Mouse (Mus musculus) layer of hippocampus, adult 9-10 months (tissue): ENCODE results near the gene Sfi1.
"Not testable (repeated sequence)": the region's sequence is repeated elsewhere in the genome, so short reads cannot be mapped to it uniquely, and the experiment has no call there.

Experiments used
- DNase-seq: peaks from one replicate; pipeline ENCODE4 v3.0.0; 2022; ENCODE audit warnings: low spot score

Gene Sfi1

DNA sequence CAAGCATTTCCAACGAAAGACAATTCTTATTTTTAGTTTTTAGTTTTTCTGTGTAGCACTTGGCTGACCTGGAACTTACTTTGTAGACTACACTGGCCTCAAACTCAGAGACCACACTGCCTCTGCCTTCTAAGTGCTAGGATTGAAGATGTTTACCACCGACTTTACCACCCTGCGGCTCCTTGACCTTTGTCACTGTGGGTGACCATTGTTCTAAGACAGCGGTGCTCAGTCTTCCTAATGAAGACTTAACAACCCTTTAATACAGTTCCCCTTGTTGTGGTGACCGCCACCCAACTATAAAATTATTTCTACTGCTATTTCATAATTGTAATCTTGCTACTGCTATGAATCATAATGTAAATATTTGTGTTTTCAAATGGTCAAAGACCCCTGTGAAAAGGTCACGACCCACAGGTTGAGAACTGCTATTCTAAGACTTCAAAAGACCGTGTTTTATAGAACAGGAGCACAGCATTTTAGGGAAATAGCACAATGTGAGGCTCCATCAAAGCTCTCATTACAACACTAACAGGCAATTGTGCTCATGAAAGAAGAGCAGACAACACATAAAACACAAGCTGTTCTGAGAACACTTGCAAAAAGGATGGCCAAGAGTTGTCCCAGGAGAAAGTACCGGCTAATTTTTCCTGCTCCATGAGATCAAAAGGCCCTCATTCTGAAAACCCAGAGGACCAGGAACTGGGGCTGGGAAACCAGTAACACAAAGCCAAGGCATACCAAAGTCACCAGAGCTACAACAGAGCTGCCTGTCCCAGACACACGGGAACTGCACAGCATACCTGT is 47.7 kb downstream of the Sfi1 start:
- DNase-seq: not testable (repeated sequence)

DNA sequence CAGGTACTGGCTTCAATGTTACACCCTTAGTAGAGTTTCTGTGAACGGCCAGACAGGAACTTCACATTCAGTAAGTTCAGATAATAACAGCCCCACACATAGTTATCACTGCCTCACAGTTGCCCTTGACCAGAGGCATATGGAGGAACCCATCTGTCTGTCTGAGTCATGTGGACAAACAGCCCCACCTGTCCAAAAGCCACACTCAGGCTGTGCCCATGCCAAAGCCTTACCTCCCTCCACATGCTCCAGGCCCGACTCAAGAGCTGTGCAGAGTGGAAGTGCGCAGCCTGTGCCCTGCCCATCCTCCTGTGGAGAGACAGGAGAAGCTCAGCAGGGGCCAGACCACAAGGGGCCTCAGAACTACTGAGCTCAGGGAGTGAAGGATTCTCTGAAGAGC is 49.3 kb downstream of the Sfi1 start:
- DNase-seq: not testable (repeated sequence)

DNA sequence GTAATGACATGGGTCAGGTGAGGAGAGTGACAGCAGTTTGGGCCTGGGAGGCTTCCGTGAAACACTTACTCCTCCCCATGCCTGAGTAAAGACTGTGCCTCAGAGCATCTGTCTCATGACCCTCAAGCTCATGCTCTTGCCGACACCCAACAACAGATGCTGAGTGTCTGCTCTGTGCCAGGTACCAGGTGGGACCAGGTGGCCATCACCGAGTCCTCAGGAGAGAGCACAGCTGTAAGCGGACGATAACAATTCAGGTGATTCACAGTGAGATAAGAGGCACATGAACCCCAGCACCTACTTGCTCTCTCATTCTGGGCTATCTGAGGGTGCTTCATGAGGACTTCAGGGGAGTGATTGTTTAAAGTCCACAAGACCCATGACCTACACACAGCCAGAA is 50.9 kb downstream of the Sfi1 start:
- not testable (repeated sequence) for DNase-seq

DNA sequence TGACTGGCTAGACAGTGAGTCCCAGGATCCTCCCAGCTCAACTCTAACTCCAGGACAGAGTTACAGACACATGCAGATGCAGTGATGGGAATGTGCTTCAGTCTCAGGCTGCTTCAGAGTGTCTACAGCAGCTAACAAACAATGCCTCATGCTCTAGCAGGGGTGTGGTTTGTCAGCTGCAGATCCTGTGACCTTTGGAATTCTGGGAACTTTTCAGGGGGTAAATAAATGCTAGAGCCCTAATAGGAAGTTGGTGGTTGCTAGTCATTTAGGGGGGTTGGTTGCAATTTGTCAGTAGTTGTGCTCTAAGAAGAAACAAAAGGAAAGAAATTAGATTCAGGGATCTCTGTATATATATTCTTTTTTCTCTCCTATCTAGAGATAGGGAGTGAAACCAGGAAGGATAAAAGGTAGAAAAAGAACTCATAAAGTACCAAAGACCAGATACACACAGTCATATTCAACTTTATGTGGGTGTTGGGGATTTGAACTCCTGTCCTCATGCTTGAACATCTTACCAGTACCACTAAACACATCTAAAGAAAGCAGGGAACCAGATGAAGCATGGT is 52.2 kb downstream of the Sfi1 start:
- DNase-seq: not testable (repeated sequence)

DNA sequence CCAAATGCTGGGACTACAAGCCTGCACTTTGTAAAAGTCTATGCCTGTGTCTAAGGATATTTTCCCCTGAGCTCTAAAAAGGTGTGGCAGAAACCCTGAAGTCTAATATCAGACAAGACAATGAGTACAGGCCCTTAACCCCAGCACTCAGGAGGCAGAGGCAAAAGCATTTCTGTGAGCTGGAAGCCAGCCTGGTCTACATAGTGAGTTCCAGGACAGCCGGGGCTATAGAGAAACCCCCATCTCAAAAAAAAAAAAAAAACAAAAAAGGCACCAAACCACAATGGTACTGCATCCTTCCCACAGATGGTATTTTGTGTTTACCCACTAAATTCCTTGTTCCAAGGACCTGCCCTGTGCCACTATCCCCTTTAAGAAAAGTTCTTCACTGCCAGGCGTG is 54.9 kb downstream of the Sfi1 start:
- not testable (repeated sequence) for DNase-seq

DNA sequence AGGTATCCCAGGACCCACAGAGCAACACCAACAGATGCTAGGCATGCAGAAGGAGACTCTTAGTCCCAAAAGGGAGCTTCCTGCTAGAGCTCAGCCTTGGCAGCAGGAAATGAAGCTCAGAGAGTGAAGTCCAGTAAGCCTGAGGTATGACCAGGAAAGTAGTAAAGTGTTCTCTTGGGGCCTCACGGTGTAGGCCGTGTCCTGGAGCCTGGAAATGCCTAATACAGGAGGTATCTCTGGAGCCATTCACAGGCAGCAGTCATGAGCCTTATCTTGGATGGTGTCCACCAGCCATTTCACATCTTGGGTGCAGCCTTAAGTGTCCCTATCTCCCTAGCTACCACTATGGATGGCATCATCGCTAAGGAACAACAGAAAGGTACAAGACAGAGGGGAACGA is 56.0 kb downstream of the Sfi1 start:
- not testable (repeated sequence) for DNase-seq

DNA sequence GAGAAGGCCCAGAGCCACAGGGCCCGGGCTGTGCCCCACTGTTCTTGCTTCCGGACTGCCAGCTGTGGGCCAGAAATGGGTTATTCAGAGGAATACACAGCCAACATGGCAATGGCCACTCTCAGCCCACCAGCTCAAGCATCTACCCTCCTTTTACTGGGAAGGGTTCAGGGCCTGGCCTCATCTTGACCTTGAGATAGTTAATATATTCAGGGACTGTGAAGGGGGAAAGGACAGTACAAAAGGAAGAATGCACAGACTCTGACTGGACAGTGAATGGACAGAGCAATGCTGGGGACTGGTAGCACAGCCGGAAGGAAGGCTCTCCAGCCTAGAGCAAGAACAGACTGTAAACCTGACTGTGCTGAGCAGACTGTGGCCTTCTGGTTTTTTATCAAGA is 57.3 kb downstream of the Sfi1 start:
- not testable (repeated sequence) for DNase-seq

DNA sequence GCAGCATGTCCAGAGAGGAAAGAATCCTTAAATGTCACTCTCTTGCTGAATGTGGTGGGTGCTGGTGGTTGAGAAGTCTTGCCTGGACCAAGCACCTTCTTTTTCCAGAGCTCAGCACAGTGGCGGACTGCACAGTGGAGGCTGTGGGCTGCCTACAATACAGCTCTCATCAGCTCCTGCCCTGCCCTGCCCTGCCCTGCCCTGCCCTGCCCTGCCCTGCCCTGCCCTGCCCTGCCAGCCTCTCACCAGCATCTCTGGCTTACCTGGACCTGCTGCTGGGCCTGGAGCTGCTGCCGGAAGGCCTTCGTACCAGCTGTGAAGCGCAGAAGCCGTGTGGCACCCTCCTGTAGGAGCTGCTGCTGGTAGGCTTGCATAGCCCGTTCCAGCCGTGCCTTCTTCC is 57.9 kb downstream of the Sfi1 start:
- not testable (repeated sequence) for DNase-seq

DNA sequence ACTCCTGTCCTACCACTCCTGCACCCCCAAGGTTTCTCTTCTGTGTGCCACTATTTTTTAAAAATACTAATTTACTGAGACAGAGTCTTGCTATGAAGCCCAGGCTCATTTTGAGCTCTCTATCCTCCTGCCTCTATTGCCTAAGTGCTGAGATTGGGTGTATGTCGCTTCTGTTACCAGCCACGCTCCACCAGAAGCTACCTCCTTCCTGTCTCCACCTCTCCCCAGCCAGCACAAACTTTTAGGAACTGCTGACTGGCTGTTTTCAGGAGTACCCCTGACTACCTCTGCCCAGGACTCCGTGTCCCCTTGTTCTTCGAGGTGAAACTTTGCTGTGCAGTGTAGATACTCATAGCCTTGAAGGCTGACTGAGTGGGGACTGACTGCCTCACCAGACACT is 59.9 kb downstream of the Sfi1 start:
- not testable (repeated sequence) for DNase-seq

DNA sequence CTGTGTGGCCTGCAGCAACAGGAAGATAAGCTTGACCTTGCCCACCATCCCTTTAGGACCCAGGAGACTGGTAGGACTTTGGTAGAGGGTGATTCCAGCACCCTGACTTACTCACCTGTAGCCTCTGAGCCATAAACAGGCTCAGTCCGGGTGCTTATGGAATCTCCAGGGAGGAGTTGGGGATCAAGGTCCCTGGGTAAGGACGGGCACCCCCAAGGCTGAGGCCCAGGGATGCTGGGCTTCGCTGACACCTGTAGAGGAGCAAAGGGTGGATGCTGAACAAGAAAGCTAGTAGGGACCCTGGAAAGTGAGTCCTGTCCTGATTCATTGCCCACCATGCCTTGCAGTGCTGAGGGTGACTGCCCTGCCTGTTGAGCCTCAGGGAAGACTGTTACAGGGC is 60.3 kb downstream of the Sfi1 start:
- DNase-seq: not testable (repeated sequence)

DNA sequence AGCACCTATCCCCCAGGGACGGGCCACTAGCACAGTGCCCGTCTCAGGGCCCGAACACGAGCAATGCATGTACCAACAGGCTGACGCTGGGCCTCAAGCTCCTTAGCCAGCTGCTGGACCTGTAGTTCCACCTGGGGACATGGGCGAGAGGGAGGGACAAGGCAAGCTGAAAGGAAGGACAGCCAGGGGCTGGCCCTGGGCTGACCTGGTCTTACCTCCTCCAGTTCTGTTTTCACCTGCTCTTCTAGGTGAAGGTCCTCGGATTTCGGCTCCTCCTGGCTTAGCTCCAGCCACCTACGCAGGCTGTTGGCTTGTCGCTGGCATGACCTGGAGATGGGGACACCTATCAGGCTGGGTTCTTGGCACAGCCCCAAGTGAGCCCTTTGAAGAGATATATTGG is 61.3 kb downstream of the Sfi1 start:
- DNase-seq: not testable (repeated sequence)

DNA sequence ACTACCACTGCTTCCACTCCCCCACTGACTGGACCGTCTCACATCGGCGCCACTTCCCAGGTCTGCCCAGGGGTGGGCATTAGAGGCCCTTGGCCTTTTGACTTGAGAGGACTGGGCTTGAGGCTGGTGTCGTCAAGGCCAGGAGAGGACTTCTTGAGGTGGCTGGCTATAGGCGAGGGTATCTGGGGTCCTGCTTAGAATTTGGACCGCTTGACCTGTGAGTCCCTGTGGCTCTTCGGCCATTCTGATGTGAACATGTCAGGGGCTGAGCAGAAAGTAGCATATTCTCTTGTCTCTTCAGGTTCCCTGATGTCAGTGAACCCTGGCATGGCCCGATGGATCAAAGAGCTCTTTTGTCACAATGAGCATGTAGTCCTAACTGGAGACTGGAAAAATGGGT is 63.4 kb downstream of the Sfi1 start:
- not testable (repeated sequence) for DNase-seq

DNA sequence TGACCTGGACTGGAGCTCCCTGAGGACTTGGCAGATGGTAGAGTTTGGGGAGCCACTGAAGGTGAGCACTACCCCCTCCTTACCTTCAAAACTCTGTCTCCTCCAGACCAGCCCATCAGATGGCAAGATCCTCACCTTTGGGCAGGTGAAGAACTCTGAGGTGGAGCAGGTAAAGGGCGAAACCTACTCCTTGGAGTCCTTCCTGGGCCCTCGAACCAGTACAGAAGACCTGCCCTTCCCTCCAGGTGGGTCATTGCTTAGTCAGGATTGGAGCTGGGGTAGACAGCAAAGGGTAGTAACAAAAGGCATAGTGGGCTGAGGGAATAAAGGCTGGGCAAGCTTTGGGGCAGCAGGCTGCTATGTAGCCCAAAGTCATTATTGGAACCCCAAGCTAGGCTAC is 64.0 kb downstream of the Sfi1 start:
- not testable (repeated sequence) for DNase-seq

DNA sequence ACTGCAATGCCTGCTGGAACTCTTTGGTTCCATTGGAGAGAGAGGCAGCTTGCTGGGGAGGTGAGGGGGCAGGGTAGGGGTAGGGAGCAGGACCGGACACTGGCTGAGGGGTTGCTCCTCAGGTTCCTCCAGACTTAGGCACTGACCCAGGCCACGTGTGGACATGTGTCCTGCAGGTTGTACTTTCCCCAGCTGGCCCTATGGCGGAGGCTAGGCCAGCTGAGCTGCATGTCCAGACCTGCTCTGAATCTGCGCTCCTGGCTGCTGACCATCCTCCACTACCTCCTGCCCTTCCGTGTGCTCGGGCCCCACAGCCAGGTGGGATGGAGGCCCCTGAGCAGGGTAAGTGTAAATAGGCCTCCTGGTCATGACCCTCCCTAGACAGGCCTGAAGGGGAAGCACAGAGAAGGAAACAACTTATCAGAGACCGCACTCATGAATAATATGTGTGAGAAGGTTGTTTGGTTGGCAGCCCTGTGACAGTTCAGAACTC is 65.9 kb downstream of the Sfi1 start:
- DNase-seq: not testable (repeated sequence)

DNA sequence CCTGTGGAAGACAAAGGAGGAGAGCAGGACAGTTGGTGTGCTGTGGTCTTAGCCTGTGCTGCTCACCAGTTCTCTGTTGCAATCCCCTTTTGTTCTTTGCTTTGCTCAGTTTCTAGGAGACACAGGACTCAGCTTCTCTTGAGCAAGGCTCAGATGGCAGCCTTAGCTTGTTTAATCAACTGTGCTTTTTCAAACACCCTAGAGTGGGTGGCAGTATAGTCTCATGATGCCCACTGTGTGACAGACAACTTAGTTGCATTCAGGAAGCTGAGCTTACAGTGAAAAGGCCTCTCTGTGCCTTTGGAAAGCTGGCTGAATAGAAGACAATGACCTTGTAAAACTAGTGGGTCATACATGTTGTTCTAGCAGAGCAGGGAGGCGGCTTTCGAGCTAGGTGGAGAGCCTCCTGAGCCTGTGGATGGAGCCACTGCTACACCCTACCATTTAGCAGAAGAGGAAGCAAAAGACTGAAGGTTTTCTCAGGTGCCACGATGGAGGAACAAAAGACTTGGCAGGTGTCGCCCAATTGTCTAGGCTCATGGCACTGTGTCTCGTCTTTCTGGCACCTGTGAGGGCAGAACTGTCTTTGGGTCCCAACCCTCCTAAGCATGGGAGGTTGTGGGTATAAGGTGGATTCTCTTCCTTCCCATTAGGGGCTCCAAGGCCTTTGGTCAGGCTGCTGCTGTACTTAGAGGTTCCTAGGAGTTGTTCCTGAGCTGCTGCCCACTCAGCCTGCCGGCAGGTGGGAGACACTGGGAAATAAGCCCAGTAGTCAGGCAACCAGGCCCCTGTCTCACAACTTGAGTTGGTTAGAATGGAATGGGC is 66.6 kb downstream of the Sfi1 start:
- peak; percentile 96 for DNase-seq

DNA sequence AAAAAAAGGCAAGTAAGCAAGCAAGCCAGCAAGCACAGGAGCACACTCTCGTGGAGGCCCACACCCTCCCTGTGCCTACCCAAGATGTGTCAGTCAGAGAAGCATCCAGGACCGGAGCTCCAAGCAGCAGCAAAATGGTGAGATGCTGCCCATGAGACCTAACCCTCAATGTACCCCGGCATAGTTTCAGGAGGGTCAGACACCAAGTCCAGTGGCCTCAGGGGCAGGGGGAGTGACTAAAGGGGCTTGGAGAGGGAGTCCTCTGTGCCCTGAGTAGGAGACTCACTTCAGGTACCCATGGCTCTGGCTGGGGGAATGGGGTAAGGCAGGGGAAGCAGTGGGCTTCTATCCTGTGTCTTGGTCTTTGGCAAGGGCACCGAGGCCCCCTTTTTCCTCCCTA is 67.3 kb downstream of the Sfi1 start:
- not testable (repeated sequence) for DNase-seq

DNA sequence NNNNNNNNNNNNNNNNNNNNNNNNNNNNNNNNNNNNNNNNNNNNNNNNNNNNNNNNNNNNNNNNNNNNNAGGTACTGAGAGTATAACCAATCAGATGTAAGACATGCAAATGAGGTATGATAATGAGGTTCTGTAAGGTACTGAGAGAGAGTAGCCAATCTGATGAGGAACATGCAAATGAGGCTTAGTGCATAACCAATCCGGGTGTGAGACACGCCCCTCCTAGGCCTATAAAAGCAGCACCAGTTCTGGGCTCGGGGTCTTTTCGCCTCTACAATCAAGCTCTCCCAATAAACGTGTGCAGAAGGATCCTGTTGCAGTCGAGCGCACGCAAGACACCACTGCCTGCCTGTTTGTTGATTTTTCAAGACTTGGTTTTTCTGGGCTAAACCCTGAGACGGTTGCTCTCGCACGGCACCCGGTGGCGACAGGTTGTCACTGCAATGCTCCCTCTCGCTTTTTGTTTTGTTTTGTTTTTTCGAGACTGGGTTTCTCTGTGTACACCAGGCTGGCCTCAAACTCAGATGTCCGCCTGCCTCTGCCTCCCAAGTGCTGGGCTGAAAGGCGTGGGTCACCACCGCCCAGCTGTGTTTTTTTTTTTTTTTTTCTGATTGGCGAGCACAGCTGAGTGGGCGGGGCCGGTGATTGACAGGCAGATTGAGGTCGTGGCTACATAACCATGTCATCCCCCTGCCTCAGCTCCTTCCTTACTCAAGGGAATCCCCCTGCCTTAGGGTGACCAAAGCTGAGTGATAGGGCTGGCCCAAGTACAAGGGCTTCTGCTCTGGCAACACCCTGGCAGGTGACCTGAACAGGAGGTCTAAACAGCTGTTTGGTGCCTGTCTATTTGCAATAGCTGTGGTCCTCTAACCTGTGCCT is 68.1 kb downstream of the Sfi1 start:
- DNase-seq: not testable (repeated sequence)

DNA sequence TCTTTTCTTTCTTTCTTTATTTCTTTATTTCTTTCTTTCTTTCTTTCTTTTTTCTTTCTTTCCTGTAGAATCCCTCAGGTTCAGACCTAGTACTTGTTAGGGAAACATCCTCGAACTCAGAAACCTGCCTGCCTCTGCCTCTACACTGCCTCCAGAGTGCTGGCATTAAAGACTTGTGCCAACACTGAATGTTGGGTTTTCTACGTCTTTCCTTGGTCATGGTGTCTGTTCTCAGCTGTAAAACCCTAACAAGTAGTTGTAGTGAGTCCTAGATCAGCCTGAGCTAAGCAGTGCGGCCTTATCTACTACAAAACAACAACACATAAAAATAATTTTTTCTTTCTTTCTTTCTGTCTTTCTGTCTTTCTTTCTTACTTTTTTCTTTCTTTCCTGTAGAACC is 78.9 kb downstream of the Sfi1 start:
- no peak for DNase-seq

DNA sequence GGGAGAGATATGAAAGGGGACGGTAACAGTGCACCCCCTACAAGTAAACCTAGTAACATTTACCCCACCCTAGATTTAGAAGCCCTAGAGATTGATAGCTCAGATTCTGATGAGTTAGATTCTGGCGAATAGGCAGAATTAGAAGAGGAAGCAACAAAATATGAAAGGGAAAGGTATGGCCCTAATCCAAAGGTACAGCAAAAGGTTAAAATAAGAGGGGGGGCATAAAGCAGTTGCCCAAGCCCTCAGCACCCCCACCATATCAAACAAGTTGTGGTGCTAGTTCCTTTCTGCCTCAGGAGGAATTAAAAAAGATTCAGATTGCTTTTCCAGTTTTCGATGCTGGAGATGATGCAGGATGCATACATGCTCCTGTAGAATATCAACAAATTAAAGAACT is 87.1 kb downstream of the Sfi1 start:
- no peak for DNase-seq

DNA sequence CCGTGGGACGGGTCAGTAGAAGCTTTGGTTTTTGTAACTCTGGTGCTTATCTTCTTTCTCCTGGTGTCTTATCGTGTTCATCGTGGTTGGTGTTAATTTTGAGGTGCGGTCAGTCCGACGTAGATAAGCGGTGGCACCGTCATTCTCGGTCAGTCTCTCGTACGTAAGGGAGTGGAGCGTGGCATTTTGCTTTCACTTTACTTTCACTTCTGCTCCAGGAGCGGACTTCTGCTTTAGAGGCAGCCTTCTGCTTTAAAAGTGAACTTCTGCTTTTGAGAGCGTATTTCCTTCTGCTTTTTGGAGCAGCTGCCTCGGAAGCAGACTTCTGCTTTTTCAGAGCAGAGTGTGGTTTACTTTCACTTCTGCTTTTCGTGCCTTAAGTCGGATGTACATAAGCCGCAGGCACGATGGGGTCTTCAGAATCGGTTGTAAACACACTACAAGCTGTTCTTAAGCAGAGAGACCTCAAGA is 88.0 kb downstream of the Sfi1 start:
- no peak for DNase-seq

DNA sequence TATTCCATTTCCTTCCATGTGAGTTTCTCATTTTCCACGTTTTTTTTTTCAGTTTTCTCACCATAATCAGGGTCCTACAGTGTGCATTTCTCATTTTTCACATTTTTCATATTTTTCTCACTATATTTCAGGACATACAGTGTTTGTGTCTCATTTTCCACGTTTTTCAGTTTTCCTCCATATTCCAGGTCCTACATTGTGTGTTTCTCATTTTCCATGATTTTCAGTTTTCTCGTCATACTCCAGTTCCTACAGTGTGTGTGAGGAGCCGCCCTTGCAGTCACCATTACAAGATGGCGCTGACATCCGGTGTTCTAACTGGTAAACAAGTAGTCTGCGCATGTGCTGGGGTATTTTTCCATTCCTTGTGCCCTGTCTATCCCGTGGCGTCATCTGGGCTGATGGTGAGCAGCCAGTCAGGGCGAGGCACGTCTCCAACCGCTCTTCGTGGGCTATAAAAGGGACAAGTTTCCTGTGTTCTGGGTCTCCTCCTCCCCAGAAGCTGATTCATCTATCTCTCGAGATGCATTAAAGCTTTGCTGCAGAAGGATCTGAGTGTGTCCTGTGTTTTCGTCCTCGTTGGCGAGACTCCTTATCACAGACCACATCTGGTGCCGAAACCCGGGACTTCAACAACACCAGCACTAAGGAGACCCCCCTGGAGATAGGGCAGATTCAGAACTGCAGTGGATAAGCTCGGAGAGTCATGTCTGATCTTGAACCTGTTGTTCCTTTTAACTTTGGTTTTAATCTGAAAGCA is 88.6 kb downstream of the Sfi1 start:
- not testable (repeated sequence) for DNase-seq
